Mouse (Mus musculus) liver, embryonic 15.5 days (tissue): ENCODE measurements around the gene Agap2. TPM values are rescaled to one million over a fixed set of nuclear protein-coding genes. Genes with fewer than 3 reads are reported as not detected.
A peak's percentile ranks its signal among the peaks of the same experiment; 100 is the strongest.

ENCODE experiments used
- ATAC-seq: fragments of 200-750 bp; cut with Nextera tagmentation; 2 replicates; pipeline ENCODE4 v1.8.0; 2017; ENCODE audit warnings: moderate number of reproducible peaks, mild to moderate bottlenecking, moderate library complexity; ENCODE audit not compliant: insufficient read depth
- H3K27ac ChIP-seq: fragments of 300-500 bp; sonication (generic); replicated peaks from 2 replicates; pipeline ENCODE4 v1.5.1; 2015; ENCODE audit warnings: mild to moderate bottlenecking, inconsistent platforms
- H3K27me3 ChIP-seq: fragments of 300-500 bp; sonication (generic); 2 replicates; pipeline ENCODE4 v1.6.1; 2015; ENCODE audit warnings: mild to moderate bottlenecking, inconsistent platforms
- H3K36me3 ChIP-seq: fragments of 300-500 bp; sonication (generic); replicated peaks from 2 replicates; pipeline ENCODE4 v1.6.1; 2015; ENCODE audit warnings: moderate library complexity, mild to moderate bottlenecking, inconsistent platforms
- H3K4me1 ChIP-seq: fragments of 300-500 bp; sonication (generic); replicated peaks from 2 replicates; pipeline ENCODE4 v1.6.1; 2015; ENCODE audit warnings: inconsistent platforms
- H3K4me2 ChIP-seq: fragments of 300-500 bp; sonication (generic); 2 replicates; pipeline ENCODE4 v1.6.1; 2015; ENCODE audit warnings: moderate library complexity, mild to moderate bottlenecking, inconsistent platforms
- H3K4me3 ChIP-seq: fragments of 300-500 bp; sonication (generic); replicated peaks from 2 replicates; pipeline ENCODE4 v1.5.1; 2015; ENCODE audit warnings: mild to moderate bottlenecking, inconsistent platforms
- H3K9ac ChIP-seq: fragments of 300-500 bp; sonication (generic); 2 replicates; pipeline ENCODE4 v1.6.1; 2015; ENCODE audit warnings: moderate library complexity, mild to moderate bottlenecking, inconsistent platforms
- H3K9me3 ChIP-seq: fragments of 300-500 bp; sonication (generic); replicated peaks from 2 replicates; pipeline ENCODE4 v1.6.1; 2016; ENCODE audit warnings: inconsistent platforms
- WGBS: fragments of 180-500 bp; shearing (Covaris S2); methylation state at CpG from one replicate; pipeline ENCODE4 v1.1.7; 2015; ENCODE audit warnings: mixed read lengths; ENCODE audit not compliant: insufficient replicate concordance; 5-methylcytosine and 5-hydroxymethylcytosine counted together
- polyA plus RNA-seq: library from polyadenylated mRNA; unstranded; fragments of >200 nt; fragmentation: Nextera tagmentation; extraction: Ambion mirVana; gene quantifications from 2 replicates; pipeline ENCODE4 v1.2.1, GENCODE M21; 2015

Gene Agap2
- polyA plus RNA-seq, 1 experiment from 2014 or later: 0.67 TPM

- Histone ChIP-seq H3K36me3 (peaks cover 21% of the 10 kb centered on the region), H3K4me1 (peaks cover 35% of the 10 kb centered on the region), H3K4me2 (peak overlapping the region; percentile 37), H3K9me3 (no peaks in the 10 kb centered on the region), H3K27ac (peak overlapping the region; percentile 49), H3K9ac (no peak overlapping the region), H3K27me3 (no peaks in the 10 kb centered on the region), H3K4me3 (no peak overlapping the region)
- 22% methylated on average over 16 of the region's 16 CpGs for WGBS
- ATAC-seq: peak; percentile 79
Measured at GRCm38 (mm10) chr10:127107563-127108261, 32.6 kb downstream of the Agap2 start.

- Histone ChIP-seq H3K36me3 (peaks cover 24% of the 10 kb centered on the region), H3K4me3 (no peak overlapping the region), H3K27me3 (no peaks in the 10 kb centered on the region), H3K4me1 (peaks cover 35% of the 10 kb centered on the region), H3K27ac (peak overlapping the region; percentile 49), H3K4me2 (peak overlapping the region; percentile 37), H3K9me3 (no peaks in the 10 kb centered on the region), H3K9ac (no peak overlapping the region)
- 26% methylated on average over 3 of the region's 3 CpGs for WGBS
- peak; percentile 41 for ATAC-seq
Measured at GRCm38 (mm10) chr10:127108262-127108583, 33.1 kb downstream of the Agap2 start.

GRCm38 (mm10) chr10:127111001-127111887, 36.2 kb downstream of the Agap2 start:
- Histone ChIP-seq H3K9ac (no peak overlapping the region), H3K4me2 (no peak overlapping the region), H3K4me3 (no peak overlapping the region), H3K27me3 (no peaks in the 10 kb centered on the region), H3K27ac (no peak overlapping the region), H3K36me3 (peaks cover 40% of the 10 kb centered on the region), H3K4me1 (peaks cover 25% of the 10 kb centered on the region), H3K9me3 (no peaks in the 10 kb centered on the region)
- no peak for ATAC-seq
- 66% methylated on average over 15 of the region's 15 CpGs for WGBS

GRCm38 (mm10) chr10:127114408-127114807, 39.3 kb downstream of the Agap2 start:
- no peak overlapping the region; the same call in 1 of the 2 replicates for H3K27ac ChIP-seq
- no peaks in the 10 kb centered on the region for H3K27me3 ChIP-seq
- H3K9ac ChIP-seq: no peak overlapping the region
- H3K4me1 ChIP-seq: peaks cover 1% of the 10 kb centered on the region; the same call in 1 of the 2 replicates
- 63% methylated on average over 11 of the region's 11 CpGs for WGBS
- no peaks in the 10 kb centered on the region for H3K9me3 ChIP-seq
- no peak for ATAC-seq
- H3K4me3 ChIP-seq: no peak overlapping the region
- H3K36me3 ChIP-seq: peaks cover 72% of the 10 kb centered on the region
- no peak overlapping the region for H3K4me2 ChIP-seq

- Histone ChIP-seq H3K4me3 (no peak overlapping the region), H3K4me1 (peaks cover 7% of the 10 kb centered on the region), H3K27me3 (no peaks in the 10 kb centered on the region), H3K9me3 (no peaks in the 10 kb centered on the region), H3K4me2 (no peak overlapping the region), H3K36me3 (peaks cover 75% of the 10 kb centered on the region), H3K27ac (no peak overlapping the region), H3K9ac (no peak overlapping the region)
- 49% methylated on average over 2 of the region's 2 CpGs for WGBS
- no peak for ATAC-seq
Measured at GRCm38 (mm10) chr10:127115068-127115467, 40.0 kb downstream of the Agap2 start.

DNA sequence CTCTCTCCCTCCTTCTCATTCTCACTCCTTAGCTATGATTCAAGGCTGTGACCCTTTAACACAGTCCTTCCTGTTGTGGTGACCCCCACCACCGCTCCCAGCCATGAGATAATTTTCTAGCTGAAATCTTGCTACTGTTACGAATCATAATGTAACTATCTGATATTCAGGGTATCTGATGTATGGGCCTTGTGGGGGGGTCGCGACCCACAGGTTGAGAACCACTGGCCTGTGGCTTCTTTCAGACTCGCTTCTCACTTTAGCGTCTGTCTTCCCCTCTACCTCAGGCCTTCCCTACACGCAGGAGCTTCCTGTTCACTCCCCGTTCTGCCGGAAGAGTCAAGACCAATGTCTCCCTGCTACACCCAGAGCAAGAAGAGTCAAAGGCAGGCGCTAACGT, 43.4 kb downstream of the Agap2 start:
- Histone ChIP-seq H3K9me3 (no peaks in the 10 kb centered on the region), H3K27me3 (no peaks in the 10 kb centered on the region), H3K27ac (no peak overlapping the region), H3K4me2 (no peak overlapping the region), H3K36me3 (peaks cover 56% of the 10 kb centered on the region), H3K4me3 (no peak overlapping the region), H3K4me1 (peaks cover 34% of the 10 kb centered on the region), H3K9ac (no peak overlapping the region)
- no peak for ATAC-seq
- WGBS: 80% methylated on average over 11 of the region's 11 CpGs

GRCm38 (mm10) chr10:127119229-127119628, 44.1 kb downstream of the Agap2 start:
- Histone ChIP-seq H3K27ac (no peak overlapping the region), H3K27me3 (no peaks in the 10 kb centered on the region), H3K4me3 (no peak overlapping the region), H3K9ac (no peak overlapping the region), H3K4me2 (no peak overlapping the region), H3K36me3 (peaks cover 53% of the 10 kb centered on the region), H3K9me3 (no peaks in the 10 kb centered on the region), H3K4me1 (peaks cover 39% of the 10 kb centered on the region)
- 85% methylated on average over 10 of the region's 10 CpGs for WGBS
- no peak for ATAC-seq

GRCm38 (mm10) chr10:127120301-127121065, 45.4 kb downstream of the Agap2 start:
- Histone ChIP-seq H3K36me3 (peaks cover 42% of the 10 kb centered on the region), H3K4me2 (peak overlapping the region; percentile 95), H3K4me1 (peaks cover 51% of the 10 kb centered on the region), H3K27ac (peak overlapping the region; percentile 70), H3K9ac (peak overlapping the region; percentile 91), H3K27me3 (no peaks in the 10 kb centered on the region), H3K9me3 (no peaks in the 10 kb centered on the region), H3K4me3 (peak overlapping the region; percentile 98)
- WGBS: 3% methylated on average over 34 of the region's 34 CpGs
- peak; percentile 16; the same call in 1 of the 2 replicates for ATAC-seq

- peak within 1 kb of the TSS; percentile 91 for H3K9ac ChIP-seq
- H3K4me3 ChIP-seq: peak within 1 kb of the TSS; percentile 98
- H3K4me2 ChIP-seq: peak within 1 kb of the TSS; percentile 95
- no peaks in the 10 kb centered on the region for H3K27me3 ChIP-seq
- peaks cover 36% of the 10 kb centered on the region for H3K36me3 ChIP-seq
- peak within 1 kb of the TSS; percentile 85 for H3K27ac ChIP-seq
- 0% methylated on average over 19 of the region's 19 CpGs for WGBS
- no peaks in the 10 kb centered on the region for H3K9me3 ChIP-seq
- peaks cover 57% of the 10 kb centered on the region for H3K4me1 ChIP-seq
- ATAC-seq: peak; percentile 93
Measured at GRCm38 (mm10) chr10:127121066-127121477, 46.0 kb downstream of the Agap2 start, which contains the start of gene Os9. TSS of gene Os9 (minus strand) at chr10:127121131.

GRCm38 (mm10) chr10:127122018-127122417, 46.9 kb downstream of the Agap2 start:
- H3K4me2 ChIP-seq: peak overlapping the region; percentile 74
- WGBS: 73% methylated on average over 3 of the region's 3 CpGs
- H3K9ac ChIP-seq: no peak overlapping the region

More at GRCm38 (mm10) chr10:127122018-127122417, 46.9 kb downstream of the Agap2 start:
- Histone ChIP-seq H3K4me1 (peaks cover 67% of the 10 kb centered on the region), H3K27me3 (no peaks in the 10 kb centered on the region), H3K27ac (peak overlapping the region; percentile 85), H3K36me3 (peaks cover 27% of the 10 kb centered on the region), H3K9me3 (no peaks in the 10 kb centered on the region), H3K4me3 (no peak overlapping the region)
- no peak for ATAC-seq
